Mouse (Mus musculus): ENCODE measurements at regions not wholly inside any gene's neighbourhood (a gene's known extent, or its start where the extent isn't known, plus 50 kb on each side); places are given as distances from the start of the nearest gene placed in this dataset.
"Not testable (repeated sequence)": the region's sequence is repeated elsewhere in the genome, so short reads cannot be mapped to it uniquely, and the experiment has no call there.

DNA sequence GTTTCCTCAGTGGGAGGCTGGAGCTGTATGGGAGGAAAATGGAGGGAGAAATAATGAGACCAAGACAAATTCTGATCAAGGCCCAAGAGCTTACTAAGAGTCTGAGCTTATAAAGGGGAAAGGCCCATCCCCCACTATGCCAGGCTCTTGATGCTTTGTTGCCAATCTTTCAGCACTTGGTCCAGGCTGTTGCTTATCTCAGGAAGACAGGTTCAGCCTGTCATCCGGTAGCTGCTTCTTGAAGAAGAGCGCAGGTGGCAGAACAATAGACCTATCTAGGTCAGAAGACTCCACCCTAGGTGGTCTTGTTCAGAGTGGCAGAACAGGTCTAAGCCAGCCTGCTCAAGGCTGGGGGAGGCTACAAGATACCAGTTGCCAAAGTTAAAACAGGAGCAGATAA lies 466.2 kb upstream of the Tbl1xr1 start:
- Histone ChIP-seq H3K27me3 (ENCODE audit: control insufficient read depth, insufficient read depth, low read length) (no peaks in the 10 kb centered on the region), H3K27ac (replicated peaks; ENCODE audit: insufficient read depth, low read depth, low read length) (no peak overlapping the region), H3K9ac (ENCODE audit: low read depth, low read length) (no peak overlapping the region), H3K79me2 (ENCODE audit: control insufficient read depth, insufficient read depth, low read length) (no peaks in the 10 kb centered on the region), H3K36me3 (ENCODE audit: control insufficient read depth, insufficient read depth, low read length) (no peaks in the 10 kb centered on the region), H3K4me3 (ENCODE audit: insufficient read depth, low read depth, low read length) (no peak overlapping the region), H3K4me1 (ENCODE audit: control insufficient read depth, insufficient read depth, low read length) (no peaks in the 10 kb centered on the region)
- 92% methylated on average over 2 of the region's 2 CpGs for WGBS
- no peak for DNase-seq (ENCODE audit: extremely low read depth, low read depth, low spot score)
- TF ChIP-seq POLR2A (IDR thresholded peaks at IDR 0.05; ENCODE audit: extremely low read depth, insufficient read depth, low read length): no peak
- TF ChIP-seq CTCF (IDR thresholded peaks at IDR 0.05; ENCODE audit: low read depth, low read length): no peak

DNA sequence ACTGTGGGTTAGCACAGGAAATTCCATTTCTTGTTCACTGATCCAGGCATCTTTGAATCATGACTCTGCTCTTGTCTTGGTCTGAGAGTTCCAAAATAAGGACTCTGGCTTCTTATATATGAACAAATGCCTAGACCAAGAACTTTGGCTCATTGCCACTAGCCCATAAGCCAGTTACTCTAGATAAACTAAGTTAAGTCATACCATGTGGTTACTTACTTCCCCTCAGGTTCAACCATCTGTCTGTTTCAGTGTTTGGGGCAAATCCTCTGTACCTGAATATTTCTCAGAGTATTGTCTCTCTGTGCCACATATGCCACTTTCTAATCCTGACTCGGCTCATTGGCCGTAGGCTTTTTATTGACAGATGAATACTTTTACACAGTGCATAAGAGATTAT lies 454.7 kb upstream of the Tbl1xr1 start:
- H3K4me3 ChIP-seq (ENCODE audit: insufficient read depth, low read depth, low read length): no peak overlapping the region
- no peaks in the 10 kb centered on the region for H3K79me2 ChIP-seq (ENCODE audit: control insufficient read depth, insufficient read depth, low read length)
- peaks cover 1% of the 10 kb centered on the region; the same call in 1 of the 2 replicates for H3K4me1 ChIP-seq (ENCODE audit: control insufficient read depth, insufficient read depth, low read length)
- no peak for DNase-seq (ENCODE audit: extremely low read depth, low read depth, low spot score)
- WGBS: 92% methylated on average over 2 of the region's 2 CpGs
- H3K27ac ChIP-seq (replicated peaks; ENCODE audit: insufficient read depth, low read depth, low read length): no peak overlapping the region
- no peak overlapping the region for H3K9ac ChIP-seq (ENCODE audit: low read depth, low read length)
- no peaks in the 10 kb centered on the region for H3K36me3 ChIP-seq (ENCODE audit: control insufficient read depth, insufficient read depth, low read length)
- TF ChIP-seq POLR2A (IDR thresholded peaks at IDR 0.05; ENCODE audit: extremely low read depth, insufficient read depth, low read length) (no peak), CTCF (IDR thresholded peaks at IDR 0.05; ENCODE audit: low read depth, low read length) (no peak)
- H3K27me3 ChIP-seq (ENCODE audit: control insufficient read depth, insufficient read depth, low read length): no peaks in the 10 kb centered on the region

DNA sequence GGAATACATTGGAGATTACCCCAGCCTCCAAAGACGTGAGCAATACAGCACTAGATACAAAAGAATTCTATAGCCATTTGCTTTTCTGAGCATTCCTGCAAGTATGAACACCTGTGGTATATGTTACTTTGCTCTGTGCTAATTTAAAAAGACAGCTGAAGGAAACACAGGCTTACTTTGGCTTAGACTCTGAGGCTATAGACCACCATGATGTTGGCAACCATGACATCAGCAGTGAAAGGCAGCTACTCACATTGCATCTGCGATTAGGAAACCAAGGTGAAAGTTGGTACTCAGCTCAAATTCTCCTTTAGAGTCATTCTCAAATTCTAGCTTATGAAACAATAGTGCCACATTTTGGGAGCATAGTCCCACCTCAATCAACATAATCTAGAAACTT lies 451.4 kb upstream of the Tbl1xr1 start:
- H3K36me3 ChIP-seq (ENCODE audit: control insufficient read depth, insufficient read depth, low read length): no peaks in the 10 kb centered on the region
- no peak for DNase-seq (ENCODE audit: extremely low read depth, low read depth, low spot score)
- TF ChIP-seq POLR2A (IDR thresholded peaks at IDR 0.05; ENCODE audit: extremely low read depth, insufficient read depth, low read length) (no peak), CTCF (IDR thresholded peaks at IDR 0.05; ENCODE audit: low read depth, low read length) (no peak)
- H3K9ac ChIP-seq (ENCODE audit: low read depth, low read length): no peak overlapping the region
- H3K79me2 ChIP-seq (ENCODE audit: control insufficient read depth, insufficient read depth, low read length): no peaks in the 10 kb centered on the region
- 95% methylated on average over 2 of the region's 2 CpGs for WGBS
- H3K27me3 ChIP-seq (ENCODE audit: control insufficient read depth, insufficient read depth, low read length): no peaks in the 10 kb centered on the region
- H3K4me3 ChIP-seq (ENCODE audit: insufficient read depth, low read depth, low read length): no peak overlapping the region
- no peak overlapping the region for H3K27ac ChIP-seq (replicated peaks; ENCODE audit: insufficient read depth, low read depth, low read length)
- peaks cover 1% of the 10 kb centered on the region; the same call in 1 of the 2 replicates for H3K4me1 ChIP-seq (ENCODE audit: control insufficient read depth, insufficient read depth, low read length)

DNA sequence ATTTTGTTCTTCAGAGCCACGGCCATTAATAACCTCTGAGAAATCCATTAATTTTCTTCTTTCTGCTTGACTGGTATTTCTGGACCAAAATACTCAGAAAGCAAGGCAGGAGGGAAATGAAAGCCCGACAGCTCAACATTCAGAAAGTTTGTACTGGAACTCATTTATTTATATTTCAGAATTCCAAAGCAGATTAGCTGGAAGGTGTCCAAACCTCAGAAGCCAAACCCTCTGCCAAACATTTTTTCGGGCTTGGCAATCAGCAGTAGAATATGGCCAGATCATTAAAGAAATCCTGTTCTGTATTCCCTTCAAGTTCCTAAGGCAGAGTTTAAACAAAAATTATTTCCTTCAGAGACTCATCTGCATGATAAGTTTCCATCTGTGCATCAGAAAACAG lies 450.4 kb upstream of the Tbl1xr1 start:
- Histone ChIP-seq H3K27ac (replicated peaks; ENCODE audit: insufficient read depth, low read depth, low read length) (no peak overlapping the region), H3K9ac (ENCODE audit: low read depth, low read length) (no peak overlapping the region), H3K27me3 (ENCODE audit: control insufficient read depth, insufficient read depth, low read length) (no peaks in the 10 kb centered on the region), H3K79me2 (ENCODE audit: control insufficient read depth, insufficient read depth, low read length) (no peaks in the 10 kb centered on the region), H3K4me3 (ENCODE audit: insufficient read depth, low read depth, low read length) (no peak overlapping the region), H3K36me3 (ENCODE audit: control insufficient read depth, insufficient read depth, low read length) (no peaks in the 10 kb centered on the region), H3K4me1 (ENCODE audit: control insufficient read depth, insufficient read depth, low read length) (peaks cover 1% of the 10 kb centered on the region; the same call in 1 of the 2 replicates)
- WGBS: 13% methylated on average over 3 of the region's 3 CpGs
- no peak for TF ChIP-seq POLR2A (IDR thresholded peaks at IDR 0.05; ENCODE audit: extremely low read depth, insufficient read depth, low read length)
- no peak for TF ChIP-seq CTCF (IDR thresholded peaks at IDR 0.05; ENCODE audit: low read depth, low read length)
- DNase-seq (ENCODE audit: extremely low read depth, low read depth, low spot score): peak; percentile 79

DNA sequence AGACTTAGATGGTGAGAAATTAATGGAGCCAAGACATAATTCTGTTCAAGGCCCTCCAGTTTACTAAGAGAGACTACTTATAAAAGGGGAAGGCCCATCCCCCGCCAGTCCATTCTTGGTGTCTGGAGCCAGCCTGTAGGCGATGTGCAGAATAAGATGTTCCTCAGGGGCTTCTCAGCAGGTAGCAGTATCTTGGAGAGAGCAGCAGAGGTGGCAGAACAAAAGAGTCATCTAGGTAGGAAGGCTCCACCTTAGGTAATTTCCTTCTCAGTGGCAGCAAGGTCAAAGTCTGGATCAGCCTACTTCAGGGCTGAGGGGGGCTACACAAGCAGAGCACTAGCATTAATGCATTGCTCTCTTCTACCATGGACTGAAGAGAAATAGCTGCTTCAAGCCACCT lies 449.4 kb upstream of the Tbl1xr1 start:
- not testable (repeated sequence) for H3K4me3 ChIP-seq (ENCODE audit: insufficient read depth, low read depth, low read length); H3K9ac ChIP-seq (ENCODE audit: low read depth, low read length); H3K27me3 ChIP-seq (ENCODE audit: control insufficient read depth, insufficient read depth, low read length); H3K36me3 ChIP-seq (ENCODE audit: control insufficient read depth, insufficient read depth, low read length); H3K4me1 ChIP-seq (ENCODE audit: control insufficient read depth, insufficient read depth, low read length); H3K27ac ChIP-seq (replicated peaks; ENCODE audit: insufficient read depth, low read depth, low read length); H3K79me2 ChIP-seq (ENCODE audit: control insufficient read depth, insufficient read depth, low read length); DNase-seq (ENCODE audit: extremely low read depth, low read depth, low spot score)
- WGBS: 96% methylated on average over 2 of the region's 2 CpGs

DNA sequence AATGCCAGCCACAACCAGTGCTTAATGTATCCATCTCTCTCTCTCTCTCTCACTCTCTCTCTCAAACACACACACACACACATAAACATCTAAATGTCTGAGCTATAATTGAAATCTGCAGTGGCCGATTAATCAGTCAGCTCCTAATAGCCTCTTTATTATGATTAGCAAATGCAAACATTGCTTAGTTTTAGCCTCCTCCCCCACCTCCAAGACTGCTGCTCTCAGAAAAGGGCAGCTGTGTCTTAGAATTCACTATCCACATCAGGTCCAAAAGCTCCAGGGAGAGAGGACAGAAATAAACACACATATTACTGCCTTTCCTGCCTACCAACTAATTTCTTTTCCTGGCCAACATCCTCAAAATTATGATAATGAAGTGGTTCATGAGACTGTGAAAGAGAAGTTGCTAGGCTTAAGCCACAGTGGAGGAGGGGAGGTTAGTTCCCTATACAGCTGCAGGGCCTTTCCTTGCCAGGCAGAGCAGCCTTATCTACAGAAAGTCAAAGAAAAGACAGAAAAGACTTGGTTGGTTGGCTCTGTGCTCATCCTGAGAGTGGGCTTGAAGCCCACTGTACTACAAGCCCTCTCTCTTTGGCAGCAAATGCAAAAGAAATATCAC lies 442.7 kb upstream of the Tbl1xr1 start:
- no peaks in the 10 kb centered on the region for H3K36me3 ChIP-seq (ENCODE audit: control insufficient read depth, insufficient read depth, low read length)
- no peak overlapping the region for H3K27ac ChIP-seq (replicated peaks; ENCODE audit: insufficient read depth, low read depth, low read length)
- no peaks in the 10 kb centered on the region for H3K4me1 ChIP-seq (ENCODE audit: control insufficient read depth, insufficient read depth, low read length)
- TF ChIP-seq POLR2A (IDR thresholded peaks at IDR 0.05; ENCODE audit: extremely low read depth, insufficient read depth, low read length): no peak
- TF ChIP-seq CTCF (IDR thresholded peaks at IDR 0.05; ENCODE audit: low read depth, low read length): no peak
- H3K9ac ChIP-seq (ENCODE audit: low read depth, low read length): no peak overlapping the region
- H3K27me3 ChIP-seq (ENCODE audit: control insufficient read depth, insufficient read depth, low read length): no peaks in the 10 kb centered on the region
- 45% methylated on average over 1 of the region's 1 CpGs for WGBS
- H3K4me3 ChIP-seq (ENCODE audit: insufficient read depth, low read depth, low read length): no peak overlapping the region
- H3K79me2 ChIP-seq (ENCODE audit: control insufficient read depth, insufficient read depth, low read length): no peaks in the 10 kb centered on the region
- DNase-seq (ENCODE audit: extremely low read depth, low read depth, low spot score): peak; percentile 48
